Mouse (Mus musculus) testis, postnatal 10 days (tissue): ENCODE measurements around the gene Cbx3.

Source experiments
- DNase-seq: peaks from one replicate; pipeline ENCODE4 v3.0.0; 2021; ENCODE audit warnings: low spot score

The Cbx3 gene

GRCm38 (mm10) chr6:51470311-51471178 is at the start of gene Cbx3:
Cbx3 (plus strand) TSS chr6:51470360.
- DNase-seq = peak; percentile 92

GRCm38 (mm10) chr6:51423466-51424122 is 46.6 kb upstream of the Cbx3 start:
- DNase-seq = no peak

- no peak for DNase-seq
These were observed 45.6 kb upstream of the Cbx3 start for GRCm38 (mm10) chr6:51424537-51424936.

GRCm38 (mm10) chr6:51432535-51433397 is 37.4 kb upstream of the Cbx3 start, which contains the start of gene Nfe2l3:
Nfe2l3 (plus strand) TSS chr6:51432670.
- DNase-seq = peak; percentile 82

- no peak for DNase-seq
These were observed 35.9 kb upstream of the Cbx3 start for GRCm38 (mm10) chr6:51434270-51434669.

- peak; percentile 45 for DNase-seq
These were observed 32.5 kb upstream of the Cbx3 start for GRCm38 (mm10) chr6:51437665-51438064.

GRCm38 (mm10) chr6:51438826-51439330 is 31.3 kb upstream of the Cbx3 start:
- no peak for DNase-seq

- DNase-seq = no peak
These were observed 27.8 kb upstream of the Cbx3 start for GRCm38 (mm10) chr6:51442191-51442835.

GRCm38 (mm10) chr6:51452927-51453503 is 17.1 kb upstream of the Cbx3 start:
- DNase-seq = no peak

GRCm38 (mm10) chr6:51454949-51455348 is 15.2 kb upstream of the Cbx3 start:
- no peak for DNase-seq

GRCm38 (mm10) chr6:51456198-51456597 is 14.0 kb upstream of the Cbx3 start:
- no peak for DNase-seq

GRCm38 (mm10) chr6:51457283-51457682 is 12.9 kb upstream of the Cbx3 start:
- no peak for DNase-seq

GRCm38 (mm10) chr6:51457770-51458387 is 12.3 kb upstream of the Cbx3 start:
- no peak for DNase-seq

GRCm38 (mm10) chr6:51458925-51459312 is 11.2 kb upstream of the Cbx3 start:
- DNase-seq = no peak

- no peak for DNase-seq
These were observed 10.7 kb upstream of the Cbx3 start for GRCm38 (mm10) chr6:51459313-51460020.

- no peak for DNase-seq
These were observed 10.2 kb upstream of the Cbx3 start for GRCm38 (mm10) chr6:51460021-51460360.

GRCm38 (mm10) chr6:51460363-51460762 is 9.8 kb upstream of the Cbx3 start:
- no peak for DNase-seq

- no peak for DNase-seq
These were observed 2.5 kb upstream of the Cbx3 start for GRCm38 (mm10) chr6:51467649-51468048.

- DNase-seq = peak; percentile 86
These were observed 1.1 kb upstream of the Cbx3 start for GRCm38 (mm10) chr6:51468891-51469561.
